In the genomic region with DNA sequence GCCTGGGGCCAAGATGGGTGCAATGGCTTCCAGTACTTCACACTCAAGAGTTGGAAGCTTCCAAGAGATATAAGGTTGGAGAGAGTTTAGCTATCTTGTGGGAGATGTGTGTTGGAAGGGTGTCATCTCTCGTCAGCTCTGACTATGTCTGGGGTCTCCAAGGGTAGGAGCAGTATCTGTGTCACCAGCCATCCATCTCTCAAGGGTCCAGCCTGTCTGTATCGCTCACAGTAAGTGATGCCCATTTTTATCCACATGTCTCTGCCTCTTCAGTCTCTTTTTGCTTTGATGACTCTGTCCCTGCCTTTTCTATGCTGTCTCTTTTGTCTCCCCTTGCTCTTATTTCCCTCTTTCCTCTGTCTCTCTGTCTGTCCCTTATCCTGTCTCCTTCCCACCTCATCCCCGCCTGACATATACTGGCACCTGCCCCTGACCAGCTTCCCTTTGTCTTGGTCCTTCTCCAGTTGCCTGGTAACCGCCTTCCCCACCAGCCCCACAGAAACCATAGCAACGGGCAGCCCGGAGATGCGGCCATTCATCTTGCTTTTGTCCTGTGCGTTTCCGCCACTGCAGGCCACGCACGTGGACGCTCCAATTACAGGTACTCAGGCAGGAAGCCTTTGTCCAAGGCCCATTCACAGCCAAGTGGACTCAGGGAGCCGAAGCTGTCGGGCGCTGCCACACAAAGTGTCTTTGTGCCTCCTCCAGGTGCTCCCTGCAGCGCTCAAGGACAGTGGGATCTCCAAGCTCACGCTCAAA, we compare ENCODE assay signal across 9 mouse cellular contexts.
A peak's percentile ranks its signal among the peaks of the same experiment; 100 is the strongest.
DNase-seq lines count a peak whose midpoint lies in the region; ATAC-seq lines count a peak whose summit lies in the region.
"Had no signal": no experiment of that assay in that cellular context is flagged by ENCODE, and none has a peak within 500 bp of the region (broad histone marks: within the 10 kb centered on the region; RNA-seq: fewer than 3 reads in every experiment).

No protein-coding gene starts in this region.

- DNase-seq in cerebellum, postnatal 10 days = peak; percentile 81 to 83
- peak; percentile 34 to 35 for DNase-seq in frontal cortex, postnatal 36 days (ENCODE audit: low spot score in 2 of 2)
- DNase-seq in left cerebral cortex, postnatal 36 days (ENCODE audit: low spot score in 2 of 2) = peak; percentile 13 to 35
- peak; percentile 55 to 56 for DNase-seq in right cerebral cortex, adult 2 months (ENCODE audit: low spot score in 2 of 2)
- no peak for DNase-seq in ovary, postnatal 14 days (ENCODE audit: low spot score)
- no peak for DNase-seq in heart, adult 8-10 months (ENCODE audit: low spot score)
- DNase-seq in spleen, adult 18-20 months = no peak

- intact Hi-C loops in left cerebral cortex, postnatal 36 days (cut with DNase I) = no loop called here

- no peak for ATAC-seq in cerebellum, adult (ENCODE audit: insufficient number of reproducible peaks, low FRiP score, low TSS enrichment)
- ATAC-seq: Patski had no signal

Comparison
In these comparisons a context has a peak if more than half of its experiments do, and no peak if none do; other contexts are left out.
1. DNase-seq: peak in cerebellum, postnatal 10 days (2 of 2), frontal cortex, postnatal 36 days (2 of 2), left cerebral cortex, postnatal 36 days (2 of 2) and right cerebral cortex, adult 2 months (2 of 2); none in ovary, postnatal 14 days (single experiment), heart, adult 8-10 months (single experiment) and spleen, adult 18-20 months (0 of 2).